In genomic region chr11:115643265-115643664, GRCm38 (mm10) we compare ENCODE assay signal across 18 mouse cellular contexts. TPM values are rescaled to one million over a fixed set of nuclear protein-coding genes. Genes with fewer than 3 reads are reported as not detected.
DNase-seq lines count a peak whose midpoint lies in the region; ATAC-seq and TF ChIP-seq lines count a peak whose summit lies in the region.
"Had no signal": no experiment of that assay in that cellular context is flagged by ENCODE, and none has a peak within 500 bp of the region (broad histone marks: within the 10 kb centered on the region; RNA-seq: fewer than 3 reads in every experiment).

No protein-coding gene starts in this region.

- peak; percentile 87 for DNase-seq in CD4-positive helper T cell, adult 2 months (ENCODE audit: low read depth, low spot score)
- DNase-seq in induced T-regulatory cell, adult 2 months (ENCODE audit: low read depth), result peak; percentile 92
- peak; percentile 72 to 86 for DNase-seq in thymus, adult 18-20 months
- no peak for DNase-seq in frontal cortex, postnatal 14 days (ENCODE audit: low spot score in 2 of 2)
- no peak for DNase-seq in kidney, postnatal 10 days
- no peak for DNase-seq in MN1 (ENCODE audit: low spot score)
- DNase-seq: adrenal gland, postnatal 25 days; cerebellum, postnatal 14 days; kidney, postnatal 14 days; lung, embryonic 14.5 days; retina, postnatal 1 day had no signal

- H3K27me3 ChIP-seq in E14TG2a.4 (ENCODE audit: insufficient read depth, low read length), result no peaks in the 10 kb centered on the region
- no peaks in the 10 kb centered on the region for H3K27me3 ChIP-seq in hindbrain, embryonic 12.5 days
- H3K27me3 ChIP-seq: heart, embryonic 13.5 days; hindbrain, embryonic 13.5 days; neural tube, embryonic 15.5 days; stomach, embryonic 15.5 days had no signal

- no peak for ATAC-seq in hindbrain, embryonic 12.5 days (ENCODE audit: low FRiP score)
- ATAC-seq: intestine, postnatal 0 days had no signal

- H3K4me1 ChIP-seq in E14TG2a.4 (replicated peaks; ENCODE audit: low read depth, low read length), result peaks cover 92% of the 10 kb centered on the region
- no peaks in the 10 kb centered on the region; the same call in 1 of the 2 replicates for H3K4me1 ChIP-seq in hindbrain, embryonic 12.5 days
- H3K4me1 ChIP-seq: hindbrain, embryonic 13.5 days; neural tube, embryonic 15.5 days; stomach, embryonic 15.5 days had no signal

- H3K4me3 ChIP-seq in E14TG2a.4 (replicated peaks; ENCODE audit: low read length), result peak overlapping the region; percentile 30; the same call in 1 of the 2 replicates
- no peak overlapping the region for H3K4me3 ChIP-seq in hindbrain, embryonic 12.5 days
- H3K4me3 ChIP-seq: heart, embryonic 13.5 days; hindbrain, embryonic 13.5 days; neural tube, embryonic 15.5 days; stomach, embryonic 15.5 days had no signal

- TF ChIP-seq CTCF in E14TG2a.4 (conservative IDR thresholded peaks at IDR 0.05; ENCODE audit: low read length), result no peak

- H3K9ac ChIP-seq in hindbrain, embryonic 12.5 days, result no peak overlapping the region
- H3K9ac ChIP-seq: heart, embryonic 13.5 days; hindbrain, embryonic 13.5 days; lung, embryonic 14.5 days; neural tube, embryonic 15.5 days; stomach, embryonic 15.5 days had no signal

- WGBS in hindbrain, embryonic 12.5 days, result 75% methylated on average over 10 of the region's 10 CpGs

- H3K27ac ChIP-seq in hindbrain, embryonic 12.5 days, result no peak overlapping the region
- H3K27ac ChIP-seq: heart, embryonic 13.5 days; hindbrain, embryonic 13.5 days; neural tube, embryonic 15.5 days; stomach, embryonic 15.5 days had no signal

- no peak overlapping the region for H3K4me2 ChIP-seq in hindbrain, embryonic 12.5 days (replicated peaks)
- H3K4me2 ChIP-seq: heart, embryonic 13.5 days; hindbrain, embryonic 13.5 days; lung, embryonic 14.5 days; neural tube, embryonic 15.5 days; stomach, embryonic 15.5 days had no signal

- H3K9me3 ChIP-seq in E14TG2a.4 (ENCODE audit: low read length), result no peaks in the 10 kb centered on the region
- H3K9me3 ChIP-seq in hindbrain, embryonic 12.5 days (replicated peaks), result no peaks in the 10 kb centered on the region
- H3K9me3 ChIP-seq: heart, embryonic 13.5 days; hindbrain, embryonic 13.5 days; neural tube, embryonic 15.5 days; stomach, embryonic 15.5 days had no signal

- H3K36me3 ChIP-seq in E14TG2a.4 (ENCODE audit: insufficient read depth, low read length), result peaks cover 51% of the 10 kb centered on the region
- H3K36me3 ChIP-seq in hindbrain, embryonic 12.5 days, result peaks cover 25% of the 10 kb centered on the region

RNA-seq across cellular contexts. Expression of gene Slc25a19, which starts 15.2 kb away (rescaled TPM):
- polyA plus RNA-seq in hindbrain, embryonic 12.5 days (2016; fragmentation: Nextera tagmentation; extraction: Ambion mirVana), result 24.7 and 26.5 TPM in 2 replicates

RNA-seq across cellular contexts. Expression of gene Mif4gd, which starts 30.5 kb away (rescaled TPM):
- polyA plus RNA-seq in hindbrain, embryonic 12.5 days (2016; fragmentation: Nextera tagmentation; extraction: Ambion mirVana), result 12.0 and 12.4 TPM in 2 replicates

RNA-seq across cellular contexts. Expression of gene Gga3, which starts 39.4 kb away (rescaled TPM):
- 30.3 and 33.7 TPM in 2 replicates for polyA plus RNA-seq in hindbrain, embryonic 12.5 days (2016; fragmentation: Nextera tagmentation; extraction: Ambion mirVana)

RNA-seq across cellular contexts. Expression of gene Mrps7, which starts 39.5 kb away (rescaled TPM):
- 86.0 and 86.6 TPM in 2 replicates for polyA plus RNA-seq in hindbrain, embryonic 12.5 days (2016; fragmentation: Nextera tagmentation; extraction: Ambion mirVana)

Comparison
In these comparisons a context has a peak if more than half of its experiments do, and no peak if none do; other contexts are left out.
1. DNase-seq: peak in CD4-positive helper T cell, adult 2 months (single experiment), induced T-regulatory cell, adult 2 months (single experiment) and thymus, adult 18-20 months (2 of 2); none in frontal cortex, postnatal 14 days (0 of 2), kidney, postnatal 10 days (single experiment) and MN1 (single experiment).